In the genomic region with DNA sequence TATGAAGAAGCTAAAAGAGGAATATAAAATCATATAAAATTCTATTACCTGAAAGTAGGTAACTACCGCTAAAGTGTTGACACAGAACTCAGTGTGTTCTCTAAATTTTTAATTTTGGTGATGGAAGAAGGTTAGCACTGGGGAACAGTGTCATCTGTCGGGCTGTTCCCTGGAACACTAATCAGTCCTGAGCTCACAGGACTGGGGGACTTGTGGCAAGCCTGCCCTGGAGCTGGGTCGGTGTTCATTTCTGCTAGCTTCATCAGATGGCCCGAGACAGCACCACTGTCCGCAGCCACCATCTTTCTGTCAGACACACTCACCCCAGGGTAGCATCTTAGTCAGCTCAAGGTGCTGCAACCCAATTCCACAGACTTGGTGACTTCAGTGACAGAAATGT, we compare ENCODE assay signal across 32 mouse cellular contexts. TPM values are rescaled to one million over a fixed set of nuclear protein-coding genes. Genes with fewer than 3 reads are reported as not detected.
"Had no signal": no experiment of that assay in that cellular context is flagged by ENCODE, and none has a peak within 500 bp of the region (broad histone marks: within the 10 kb centered on the region; RNA-seq: fewer than 3 reads in every experiment).

No protein-coding gene starts in this region.

- H3K4me1 ChIP-seq: limb, embryonic 10.5 days; limb, embryonic 12.5 days; liver, embryonic 12.5 days; liver, embryonic 13.5 days; liver, embryonic 15.5 days; midbrain, embryonic 13.5 days; midbrain, embryonic 15.5 days; neural tube, embryonic 12.5 days had no signal

- H3K9me3 ChIP-seq: limb, embryonic 10.5 days; limb, embryonic 12.5 days; limb, embryonic 13.5 days; limb, embryonic 15.5 days; liver, embryonic 12.5 days; liver, embryonic 13.5 days; liver, embryonic 15.5 days; lung, embryonic 15.5 days; megakaryocyte, embryonic 14.5 days; midbrain, embryonic 12.5 days; midbrain, embryonic 13.5 days; midbrain, embryonic 15.5 days; neural tube, embryonic 12.5 days had no signal

- H3K9ac ChIP-seq: limb, embryonic 12.5 days; limb, embryonic 13.5 days; limb, embryonic 15.5 days; liver, embryonic 12.5 days; liver, embryonic 13.5 days; liver, embryonic 14.5 days; liver, embryonic 15.5 days; liver, postnatal 0 days; lung, embryonic 14.5 days; lung, embryonic 15.5 days; midbrain, embryonic 12.5 days; midbrain, embryonic 13.5 days; midbrain, embryonic 15.5 days; neural tube, embryonic 12.5 days had no signal

- H3K36me3 ChIP-seq: limb, embryonic 10.5 days; limb, embryonic 12.5 days; limb, embryonic 13.5 days; limb, embryonic 15.5 days; liver, embryonic 12.5 days; liver, embryonic 13.5 days; liver, embryonic 15.5 days; lung, embryonic 15.5 days; midbrain, embryonic 12.5 days; midbrain, embryonic 13.5 days; midbrain, embryonic 15.5 days; neural tube, embryonic 12.5 days had no signal

- H3K4me3 ChIP-seq: limb, embryonic 10.5 days; limb, embryonic 12.5 days; limb, embryonic 13.5 days; limb, embryonic 15.5 days; liver, embryonic 12.5 days; liver, embryonic 13.5 days; liver, embryonic 15.5 days; lung, embryonic 15.5 days; megakaryocyte, embryonic 14.5 days; midbrain, embryonic 12.5 days; midbrain, embryonic 13.5 days; midbrain, embryonic 15.5 days; myocyte; neural tube, embryonic 12.5 days had no signal

- H3K27me3 ChIP-seq: limb, embryonic 15.5 days; liver, embryonic 12.5 days; liver, embryonic 13.5 days; liver, embryonic 15.5 days; lung, embryonic 15.5 days; midbrain, embryonic 12.5 days; midbrain, embryonic 13.5 days; midbrain, embryonic 15.5 days; neural tube, embryonic 12.5 days had no signal

- ATAC-seq: liver, embryonic 12.5 days; liver, postnatal 0 days; lung, postnatal 0 days; midbrain, embryonic 13.5 days; midbrain, embryonic 15.5 days; midbrain, embryonic 16.5 days had no signal

- H3K27ac ChIP-seq: limb, embryonic 10.5 days; limb, embryonic 12.5 days; limb, embryonic 13.5 days; limb, embryonic 15.5 days; liver, embryonic 12.5 days; liver, embryonic 13.5 days; liver, embryonic 14.5 days; liver, embryonic 15.5 days; lung, embryonic 15.5 days; macrophage; midbrain, embryonic 12.5 days; midbrain, embryonic 13.5 days; midbrain, embryonic 15.5 days; neural tube, embryonic 12.5 days had no signal

- DNase-seq: left cerebral cortex, postnatal 4 days; liver; liver, embryonic 13.5 days; liver, postnatal 0 days; lung, adult 18-20 months; lung, adult 2 months; lung, embryonic 14.5 days; lung, postnatal 10 days; lung, postnatal 14 days; lung, postnatal 36 days; lung, postnatal 4 days; midbrain, embryonic 14.5 days had no signal

- H3K4me2 ChIP-seq: limb, embryonic 12.5 days; limb, embryonic 13.5 days; limb, embryonic 15.5 days; liver, embryonic 11.5 days; liver, embryonic 12.5 days; liver, embryonic 13.5 days; liver, embryonic 15.5 days; lung, embryonic 14.5 days; lung, embryonic 15.5 days; midbrain, embryonic 12.5 days; midbrain, embryonic 13.5 days; midbrain, embryonic 15.5 days; neural tube, embryonic 12.5 days had no signal

RNA-seq across cellular contexts. Expression of a gene that starts 15.8 kb away (rescaled TPM):
- total RNA-seq: megakaryocyte-erythroid progenitor cell, adult 5-6 weeks; monocyte, adult 5-6 weeks had no signal
- polyA plus RNA-seq: macrophage had no signal
